Mouse (Mus musculus) erythroblast, embryonic 14.5 days (primary cell): ENCODE measurements around the gene Sh3bp1.

Experiments used
- GATA1 ChIP-seq: IDR thresholded peaks from 2 replicates; pipeline ENCODE4 v1.6.1; 2012; ENCODE audit warnings: low read length, inconsistent platforms, mixed read lengths
- TAL1 ChIP-seq: IDR thresholded peaks from 3 replicates; pipeline ENCODE4 v1.6.1; 2012; ENCODE audit warnings: low read length, inconsistent platforms, mixed read lengths

- TF ChIP-seq TAL1 (no peak), GATA1 (no peak)
These were observed 43.1 kb downstream of the Sh3bp1 start for GRCm38 (mm10) chr15:78942663-78943062.
